Mouse (Mus musculus) cortical plate, adult 2 months (tissue): ENCODE results near the gene Bicc1.

ENCODE experiments used
- CTCF ChIP-seq: fragments of 200-500 bp; IDR thresholded peaks from 2 replicates; pipeline ENCODE4 v1.5.1; 2011; ENCODE audit warnings: mild to moderate bottlenecking, control low read depth, low read length; ENCODE audit not compliant: insufficient read depth; ENCODE audit errors: extremely low read depth
- POLR2A ChIP-seq: fragments of 200-500 bp; IDR thresholded peaks from 2 replicates; pipeline ENCODE4 v1.6.1; 2011; ENCODE audit warnings: mild to moderate bottlenecking, low read length, control low read depth; ENCODE audit not compliant: insufficient read depth; ENCODE audit errors: extremely low read depth

DNA sequence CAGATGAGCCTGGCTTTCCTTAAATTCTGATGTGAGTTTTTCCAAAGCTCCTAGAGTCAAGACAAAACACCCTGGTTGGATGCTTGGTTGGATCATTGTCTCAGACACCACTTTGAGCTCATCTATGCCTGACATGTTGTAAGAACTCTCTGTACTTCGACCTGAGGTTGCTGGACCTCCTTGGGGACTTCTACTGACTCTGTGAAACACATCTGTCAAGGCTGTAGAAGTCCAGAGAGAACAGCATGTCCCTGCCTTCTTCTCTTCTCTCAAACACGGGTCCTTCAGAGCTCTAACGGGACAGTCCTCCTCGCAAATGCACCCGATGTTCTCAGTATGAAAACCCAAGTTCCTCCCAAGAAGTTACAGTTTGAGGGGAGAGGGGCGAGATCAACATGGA is 76.5 kb downstream of the Bicc1 start:
- TF ChIP-seq POLR2A (no peak), CTCF (no peak)
